Mouse (Mus musculus) gastrocnemius, adult 2 months (tissue): ENCODE data around the gene Mtf2. TPM values are rescaled to one million over a fixed set of nuclear protein-coding genes. Genes with fewer than 3 reads are reported as not detected.
A peak's percentile ranks its signal among the peaks of the same experiment; 100 is the strongest.
"Not testable (repeated sequence)": the region's sequence is repeated elsewhere in the genome, so short reads cannot be mapped to it uniquely, and the experiment has no call there.

Experiments
- DNase-seq: peaks from one replicate; pipeline ENCODE4 v3.0.0; 2022
- H3K27ac ChIP-seq: fragments of 200-600 bp; 2 replicates; pipeline ENCODE4 v1.8.1; 2022; ENCODE audit warnings: mild to moderate bottlenecking
- H3K4me3 ChIP-seq: fragments of 200-600 bp; 2 replicates; pipeline ENCODE4 v1.8.1; 2022; ENCODE audit warnings: mild to moderate bottlenecking, moderate library complexity
- CTCF ChIP-seq: fragments of 200-600 bp; IDR thresholded peaks from 2 replicates; pipeline ENCODE4 v1.8.1; 2022; ENCODE audit warnings: antibody characterized with exemption, mild to moderate bottlenecking, moderate library complexity
- intact Hi-C: fragments of 180-260 bp; cut with DNase I; formaldehyde crosslinking; loops from one replicate; pipeline ENCODE4 v1.15.1; 2025
- long read RNA-seq, 2 experiments: library from polyadenylated mRNA; stranded (forward); transcript quantifications; one replicate each; pipeline ENCODE4 v2.0.0; 2021
- total RNA-seq, 2 experiments: library from RNA; stranded (reverse); gene quantifications; 2 replicates each; pipeline ENCODE4 v1.2.3; 2021

The Mtf2 gene
- total RNA-seq: 10 to 100 TPM; 11.1 to 14.2 TPM
- long read RNA-seq, experiment 1, full-length matches to known transcripts: 4 of 11 reads
- long read RNA-seq, experiment 1, partial matches to known transcripts: 3 of 11 reads
- long read RNA-seq, experiment 1, other reads (novel, unspliced or antisense): 4 of 11 reads
- long read RNA-seq, experiment 2, full-length matches to known transcripts: 5 of 12 reads
- long read RNA-seq, experiment 2, partial matches to known transcripts: 1 of 12 reads
- long read RNA-seq, experiment 2, other reads (novel, unspliced or antisense): 6 of 12 reads

GRCm38 (mm10) chr5:108065465-108066411, at the start of gene Mtf2:
Mtf2 (plus strand) TSS chr5:108065674.
- peak; percentile 10; the same call in 1 of the 2 replicates for TF ChIP-seq CTCF
- peak; percentile 97 for DNase-seq
- peak within 1 kb of the TSS; percentile 91 for H3K4me3 ChIP-seq
- H3K27ac ChIP-seq: peak within 1 kb of the TSS; percentile 94
- intact Hi-C loops: no loop called here

GRCm38 (mm10) chr5:108017232-108017631, 48.2 kb upstream of the Mtf2 start:
- Histone ChIP-seq H3K27ac (no peak overlapping the region), H3K4me3 (no peak overlapping the region)
- no peak for TF ChIP-seq CTCF
- DNase-seq: no peak
- intact Hi-C loops: no loop called here

- intact Hi-C loops: no loop called here
- TF ChIP-seq CTCF: no peak
- DNase-seq: no peak
- H3K4me3 ChIP-seq: no peak overlapping the region
- no peak overlapping the region for H3K27ac ChIP-seq
These were observed 46.1 kb upstream of the Mtf2 start for GRCm38 (mm10) chr5:108019367-108019766.

GRCm38 (mm10) chr5:108021346-108021745, 44.1 kb upstream of the Mtf2 start:
- no peak for DNase-seq
- TF ChIP-seq CTCF: no peak
- Histone ChIP-seq H3K27ac (no peak overlapping the region), H3K4me3 (no peak overlapping the region)
- intact Hi-C loops: no loop called here

- no peak for TF ChIP-seq CTCF
- intact Hi-C loops: no loop called here
- H3K4me3 ChIP-seq: no peak overlapping the region
- DNase-seq: no peak
- H3K27ac ChIP-seq: no peak overlapping the region
These were observed 37.2 kb upstream of the Mtf2 start for GRCm38 (mm10) chr5:108028230-108028629.

GRCm38 (mm10) chr5:108028797-108029536, 36.5 kb upstream of the Mtf2 start:
- H3K27ac ChIP-seq, DNase-seq, intact Hi-C loops, H3K4me3 ChIP-seq: not testable (repeated sequence)

GRCm38 (mm10) chr5:108029968-108030367, 35.5 kb upstream of the Mtf2 start:
- Histone ChIP-seq H3K4me3 (no peak overlapping the region), H3K27ac (no peak overlapping the region)
- DNase-seq: peak; percentile 25
- TF ChIP-seq CTCF: peak; percentile 65
- intact Hi-C loops: no loop called here

- Histone ChIP-seq H3K4me3 (no peak overlapping the region), H3K27ac (no peak overlapping the region)
- intact Hi-C loops: no loop called here
- TF ChIP-seq CTCF: no peak
- no peak for DNase-seq
These were observed 34.2 kb upstream of the Mtf2 start for GRCm38 (mm10) chr5:108031267-108031666.

- H3K4me3 ChIP-seq: no peak overlapping the region
- DNase-seq: no peak
- intact Hi-C loops: loop anchor here (1.0 kb wide), 1 partner anchor 129 kb away; no protein-coding TSS in a partner anchor
These were observed 31.3 kb upstream of the Mtf2 start for GRCm38 (mm10) chr5:108034194-108034593.

GRCm38 (mm10) chr5:108035523-108035922, 30.0 kb upstream of the Mtf2 start:
- Histone ChIP-seq H3K4me3 (no peak overlapping the region), H3K27ac (no peak overlapping the region)
- intact Hi-C loops: loop anchor here (5.0 kb wide), 1 partner anchor 47 kb away; no protein-coding TSS in a partner anchor
- TF ChIP-seq CTCF: no peak
- no peak for DNase-seq

More at GRCm38 (mm10) chr5:108034194-108034593, 31.3 kb upstream of the Mtf2 start:
- H3K27ac ChIP-seq: no peak overlapping the region
- TF ChIP-seq CTCF: peak; percentile 74

GRCm38 (mm10) chr5:108042061-108042460, 23.4 kb upstream of the Mtf2 start:
- H3K27ac ChIP-seq: no peak overlapping the region
- intact Hi-C loops: no loop called here
- no peak overlapping the region for H3K4me3 ChIP-seq
- TF ChIP-seq CTCF: no peak
- DNase-seq: no peak

- no peak overlapping the region for H3K4me3 ChIP-seq
- intact Hi-C loops: no loop called here
- H3K27ac ChIP-seq: no peak overlapping the region
- no peak for DNase-seq
- TF ChIP-seq CTCF: no peak
These were observed 21.6 kb upstream of the Mtf2 start for GRCm38 (mm10) chr5:108043908-108044307.
